Mouse (Mus musculus) retina, embryonic 14.5 days (tissue): Measurements from ENCODE around the gene B9d2.

Experiments used
- DNase-seq: peaks from one replicate; pipeline ENCODE4 v3.0.0-alpha.2; 2015; ENCODE audit warnings: low spot score

B9d2 gene

GRCm38 (mm10) chr7:25680514-25681258 lies at the start of gene B9d2:
TSS of gene B9d2 (plus strand) at chr7:25680780.
- DNase-seq = peak; percentile 97

GRCm38 (mm10) chr7:25632679-25633078 lies 47.9 kb upstream of the B9d2 start:
- DNase-seq = no peak

- DNase-seq = no peak
These were observed 44.2 kb upstream of the B9d2 start for GRCm38 (mm10) chr7:25636373-25636772.

- DNase-seq = no peak
These were observed 43.5 kb upstream of the B9d2 start for GRCm38 (mm10) chr7:25637099-25637498.

- DNase-seq = no peak
These were observed 40.8 kb upstream of the B9d2 start for GRCm38 (mm10) chr7:25639754-25640153.

- DNase-seq = no peak
These were observed 36.4 kb upstream of the B9d2 start for GRCm38 (mm10) chr7:25644136-25644535.

GRCm38 (mm10) chr7:25644631-25645030 lies 35.9 kb upstream of the B9d2 start:
- no peak for DNase-seq

- DNase-seq = no peak
These were observed 35.5 kb upstream of the B9d2 start for GRCm38 (mm10) chr7:25645074-25645473.

GRCm38 (mm10) chr7:25647574-25648123 lies 32.9 kb upstream of the B9d2 start:
- DNase-seq = no peak

- DNase-seq = no peak
These were observed 30.7 kb upstream of the B9d2 start for GRCm38 (mm10) chr7:25649839-25650238.

GRCm38 (mm10) chr7:25651281-25651680 lies 29.3 kb upstream of the B9d2 start:
- no peak for DNase-seq

- DNase-seq = no peak
These were observed 28.3 kb upstream of the B9d2 start for GRCm38 (mm10) chr7:25652244-25652759.

- no peak for DNase-seq
These were observed 24.8 kb upstream of the B9d2 start for GRCm38 (mm10) chr7:25655601-25656428.

- no peak for DNase-seq
These were observed 22.8 kb upstream of the B9d2 start for GRCm38 (mm10) chr7:25657785-25658184.

- DNase-seq = peak; percentile 100
These were observed 21.7 kb upstream of the B9d2 start, which contains the start of the genes Bckdha and Exosc5 for GRCm38 (mm10) chr7:25658657-25659472. TSS of gene Bckdha (minus strand) at chr7:25658981. TSS of gene Exosc5 (plus strand) at chr7:25659164.

GRCm38 (mm10) chr7:25666381-25666780 lies 14.2 kb upstream of the B9d2 start:
- no peak for DNase-seq

- DNase-seq = no peak
These were observed 11.4 kb upstream of the B9d2 start for GRCm38 (mm10) chr7:25669158-25669557.

GRCm38 (mm10) chr7:25669631-25670030 lies 10.9 kb upstream of the B9d2 start:
- no peak for DNase-seq

- no peak for DNase-seq
These were observed 10.5 kb upstream of the B9d2 start for GRCm38 (mm10) chr7:25670096-25670495.

GRCm38 (mm10) chr7:25671686-25672085 lies 8.9 kb upstream of the B9d2 start:
- DNase-seq = no peak

- no peak for DNase-seq
These were observed 8.1 kb upstream of the B9d2 start for GRCm38 (mm10) chr7:25672442-25672841.

GRCm38 (mm10) chr7:25674297-25674696 lies 6.3 kb upstream of the B9d2 start:
- DNase-seq = no peak
